Mouse (Mus musculus): ENCODE measurements around the gene Gfm1. TPM values are rescaled to one million over a fixed set of nuclear protein-coding genes. Genes with fewer than 3 reads are reported as not detected.
A peak's percentile ranks its signal among the peaks of the same experiment; 100 is the strongest.

Gene Gfm1
- 10 to 100 TPM; 30.4 to 39.0 (median 36.3) TPM for polyA plus RNA-seq (2017; shearing (Covaris generic))

- peak; percentile 97 for ATAC-seq
Measured at GRCm38 (mm10) chr3:67429999-67430380, at the start of gene Gfm1. Gene Gfm1, plus strand, starts transcription at chr3:67430096.

DNA sequence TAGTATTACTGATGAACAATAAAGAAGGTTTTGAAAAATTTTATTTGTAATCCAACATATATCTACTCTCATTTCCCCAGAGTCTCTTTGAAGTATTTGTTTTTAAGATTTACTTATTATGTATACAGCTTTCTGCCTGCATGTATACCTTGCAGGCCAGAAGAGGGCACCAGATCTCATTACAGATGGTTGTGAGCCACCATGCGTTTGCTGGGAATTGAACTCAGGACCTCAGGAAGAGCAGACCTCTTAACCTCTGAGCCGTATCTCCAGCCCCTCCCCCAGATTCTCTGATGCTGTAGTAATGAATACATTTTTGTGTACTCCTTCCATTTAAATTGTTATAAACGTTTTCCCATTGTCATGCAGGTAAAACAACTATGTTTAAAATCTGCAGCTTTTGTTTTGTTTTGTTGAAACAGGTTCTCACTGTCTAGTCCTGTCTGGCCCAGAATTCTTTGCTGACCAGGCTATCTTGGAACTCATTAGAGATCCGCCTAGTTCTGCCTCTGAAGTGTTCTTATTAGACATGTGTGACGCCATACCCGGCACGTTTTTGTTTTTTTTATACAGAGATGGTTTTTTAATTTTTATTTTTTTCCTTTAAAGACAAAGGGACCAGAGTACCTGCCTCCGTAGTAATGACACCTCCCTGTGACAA, 428 bp upstream of the Gfm1 start:
- no peak for ATAC-seq

DNA sequence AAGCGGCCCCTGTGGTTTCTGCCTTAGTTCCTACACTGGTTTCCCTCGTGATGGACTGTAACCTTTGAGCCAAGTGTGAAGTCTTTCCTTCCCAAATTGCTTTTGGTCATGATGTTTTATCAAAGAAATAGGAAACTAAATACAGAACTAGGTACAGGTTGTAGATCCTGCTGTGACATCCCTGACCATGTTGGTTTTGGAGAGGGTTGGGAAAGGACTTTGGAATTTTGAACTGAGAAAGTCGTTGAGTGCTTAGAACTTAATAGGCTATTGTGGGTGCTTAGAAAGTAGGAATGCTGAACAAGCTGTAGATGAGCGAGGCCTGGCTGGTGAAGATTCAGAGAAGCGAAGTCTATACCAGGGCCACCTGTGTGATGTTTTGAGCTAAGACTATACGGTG, 4.1 kb downstream of the Gfm1 start:
- ATAC-seq = no peak

DNA sequence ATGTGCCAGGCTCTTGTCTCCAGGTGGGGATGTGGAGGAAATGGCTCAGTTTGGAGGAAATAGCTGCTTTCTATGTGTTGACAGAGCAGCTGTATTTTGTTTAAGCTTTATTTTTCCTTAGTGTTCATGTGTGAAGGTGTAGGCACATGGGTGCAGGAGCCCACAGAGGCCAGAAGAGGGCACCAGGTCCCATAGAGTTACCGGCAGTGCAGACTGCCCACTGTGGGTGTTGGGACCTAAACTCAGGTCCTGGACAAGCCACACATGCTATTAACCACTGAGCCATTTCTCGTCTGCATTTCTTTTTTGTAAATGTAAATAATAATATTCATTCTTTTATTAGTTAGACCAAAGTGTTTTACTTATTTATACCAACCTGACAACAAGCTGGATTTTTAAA, 17.2 kb downstream of the Gfm1 start:
- no peak for ATAC-seq

- ATAC-seq = no peak
Measured at GRCm38 (mm10) chr3:67449660-67450059, 19.8 kb downstream of the Gfm1 start.

DNA sequence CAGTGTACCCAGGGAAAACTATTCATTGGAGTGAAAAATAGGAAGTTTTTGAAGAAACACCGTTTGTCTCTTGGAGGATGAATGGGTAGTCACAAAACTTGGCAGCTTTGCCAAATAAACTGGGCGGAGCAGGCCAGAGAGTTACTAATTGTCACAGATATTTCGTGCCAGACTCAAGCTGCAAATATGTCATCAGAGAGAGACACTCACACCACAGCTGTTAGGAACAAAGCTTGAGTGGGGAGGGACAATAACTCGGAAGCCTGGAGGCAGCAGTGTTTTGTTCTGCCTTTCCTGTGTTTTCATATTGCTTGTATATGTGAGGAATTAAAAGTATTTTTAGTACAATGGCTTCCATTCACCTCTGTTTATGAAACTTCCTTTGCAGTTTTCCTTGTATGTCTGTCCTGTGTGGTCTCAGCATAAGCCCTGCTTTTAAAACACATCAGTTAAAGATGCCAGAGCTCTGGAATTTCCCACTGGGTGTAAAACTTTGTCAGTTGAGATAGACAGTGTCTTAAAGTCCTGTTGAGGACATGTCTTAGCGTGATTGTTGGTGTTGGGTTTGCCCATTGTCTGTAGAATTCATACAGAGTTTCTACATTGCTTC, 20.8 kb downstream of the Gfm1 start:
- ATAC-seq = no peak

DNA sequence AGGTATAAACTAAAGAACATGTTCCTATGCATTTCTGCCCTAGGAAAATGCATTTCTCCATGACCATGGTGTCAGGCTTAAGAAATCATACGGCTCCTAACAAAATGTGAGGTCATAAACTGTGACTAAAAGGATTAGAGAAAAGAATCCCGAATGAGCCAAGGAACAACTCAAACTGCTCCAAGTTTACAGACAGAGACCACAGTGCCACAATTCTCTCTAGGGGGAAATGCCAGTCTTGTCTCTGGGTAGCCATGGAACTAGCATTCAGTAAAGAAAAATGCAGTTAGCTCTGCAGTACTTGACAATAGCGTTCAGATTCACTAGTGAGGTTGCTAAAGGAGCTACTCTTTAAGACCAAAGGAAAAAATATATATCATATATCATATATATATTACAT, 30.0 kb downstream of the Gfm1 start:
- ATAC-seq = no peak

DNA sequence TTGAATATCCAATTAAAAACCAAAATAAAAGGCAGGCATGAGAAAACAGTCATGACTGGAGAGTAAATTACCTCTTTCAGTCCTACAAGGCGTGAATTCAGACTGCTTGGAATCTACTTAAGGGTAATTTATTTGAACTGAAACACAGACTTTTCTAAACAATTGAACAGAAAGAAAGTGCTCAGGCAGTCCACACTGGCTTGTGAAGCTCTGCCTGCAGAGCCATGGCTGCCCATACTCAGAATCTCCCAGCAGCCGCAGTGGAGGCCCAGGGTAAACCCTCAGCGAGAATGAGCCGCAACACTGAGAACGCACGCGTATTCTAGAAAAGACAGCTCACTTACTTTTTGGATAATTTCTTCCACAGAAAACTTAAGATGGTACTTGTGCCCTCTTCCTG, 32.1 kb downstream of the Gfm1 start:
- ATAC-seq = no peak

DNA sequence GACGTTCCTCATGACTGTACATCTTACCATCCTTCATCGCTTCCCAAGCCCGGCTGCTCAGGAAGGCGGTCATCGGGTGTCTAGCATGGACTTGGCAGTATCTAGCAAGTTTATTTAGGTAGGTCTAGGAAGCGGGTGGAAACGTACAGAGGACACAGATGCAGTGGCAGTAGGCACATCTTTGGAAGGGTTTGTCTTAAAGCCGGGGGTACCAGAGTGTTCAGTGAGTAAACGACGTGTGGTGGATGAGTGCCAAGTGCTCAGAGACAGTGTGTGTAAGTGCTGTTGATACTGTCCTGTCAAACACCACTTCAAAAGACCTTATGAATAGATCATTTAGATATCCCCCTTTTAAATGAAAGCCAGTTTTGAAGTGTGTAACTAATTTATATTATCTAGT, 32.7 kb downstream of the Gfm1 start:
- ATAC-seq = no peak

- ATAC-seq = peak; percentile 76
Measured at GRCm38 (mm10) chr3:67463001-67463400, 33.1 kb downstream of the Gfm1 start.

DNA sequence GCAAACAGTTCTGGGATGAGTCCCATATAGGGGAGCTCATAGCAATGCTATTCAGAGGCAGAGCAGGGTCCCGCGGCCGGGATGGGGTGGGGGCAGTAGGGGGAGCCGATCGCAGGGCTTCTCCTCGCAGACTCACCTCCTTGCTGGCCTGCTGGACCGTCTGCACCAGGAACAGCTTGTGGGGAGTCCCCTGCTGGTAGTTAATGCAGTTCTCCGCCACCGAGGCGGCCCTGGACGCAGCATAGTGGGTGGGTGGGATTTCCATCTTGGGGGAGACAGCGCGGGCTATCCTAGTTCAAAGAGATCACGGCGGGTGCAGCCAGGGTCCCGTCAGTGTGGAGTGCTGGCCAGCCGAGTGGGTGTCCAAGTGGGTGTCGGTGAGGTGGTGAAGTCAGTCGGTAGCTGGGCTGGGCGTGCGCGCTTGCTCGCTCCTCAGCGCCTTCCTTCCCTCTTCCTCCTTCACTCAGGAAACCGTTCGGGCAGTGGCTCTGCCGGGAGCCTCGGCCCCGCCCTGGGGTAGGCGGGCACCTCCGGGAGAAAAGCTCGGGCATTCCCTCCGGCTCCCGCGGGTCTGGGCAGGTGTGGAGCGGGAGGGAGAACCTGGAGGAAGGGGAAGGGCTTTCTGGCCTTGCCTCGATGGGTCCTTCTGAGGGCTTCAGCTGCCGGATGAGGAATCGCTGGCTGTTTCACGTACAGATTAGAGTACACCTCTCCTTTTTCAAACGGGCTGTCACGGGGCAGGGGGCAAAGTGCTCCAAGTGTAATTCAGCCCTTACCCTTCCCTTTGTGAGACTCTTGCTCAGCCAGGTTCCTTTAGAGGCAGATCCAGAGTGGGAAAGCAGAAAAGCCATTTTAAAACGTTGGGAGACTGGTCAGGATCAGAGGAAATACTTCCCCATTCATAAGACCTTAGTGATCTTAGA, 33.8 kb downstream of the Gfm1 start, which contains the start of gene Lxn:
Lxn (minus strand) TSS at position 477 of the 923 bp plus-strand sequence.
- peak; percentile 71 for ATAC-seq

GRCm38 (mm10) chr3:67466576-67466975, 36.7 kb downstream of the Gfm1 start:
- ATAC-seq = no peak

GRCm38 (mm10) chr3:67467281-67467680, 37.4 kb downstream of the Gfm1 start:
- ATAC-seq = no peak

DNA sequence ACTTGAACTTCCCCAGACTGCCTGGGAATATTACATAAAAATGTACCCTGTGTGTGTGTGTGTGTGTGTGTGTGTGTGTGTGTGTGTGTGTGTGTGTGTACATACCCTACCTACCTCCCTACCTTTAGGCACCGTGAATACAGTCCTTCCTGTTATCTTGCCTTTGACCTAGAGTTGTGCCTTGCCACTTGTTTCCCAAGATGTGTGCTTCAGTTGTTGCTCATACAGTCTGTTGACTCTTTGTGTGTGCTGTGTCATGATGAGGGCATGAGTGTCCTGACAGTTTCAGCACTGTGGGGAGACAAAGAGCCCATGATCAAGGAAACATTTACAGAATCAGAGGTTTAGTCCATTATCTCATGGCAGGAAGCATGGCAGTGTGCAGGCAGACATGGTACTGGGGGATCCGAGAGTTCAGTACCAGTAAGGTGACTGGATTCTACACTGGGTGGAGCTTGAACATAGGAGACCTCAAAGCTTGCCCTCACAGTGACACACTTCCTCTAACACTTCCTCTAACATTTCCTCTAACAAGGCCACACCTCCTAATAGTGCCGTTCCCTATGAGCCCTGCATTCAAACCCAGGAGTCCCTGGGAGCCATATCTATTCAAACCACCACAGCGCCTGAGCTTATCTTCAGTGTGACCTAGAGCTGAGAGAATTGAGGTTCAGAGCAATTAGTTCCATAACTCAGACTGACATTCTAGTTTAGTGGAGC, 41.7 kb downstream of the Gfm1 start:
- ATAC-seq = no peak

GRCm38 (mm10) chr3:67473438-67473837, 43.5 kb downstream of the Gfm1 start:
- ATAC-seq = no peak

DNA sequence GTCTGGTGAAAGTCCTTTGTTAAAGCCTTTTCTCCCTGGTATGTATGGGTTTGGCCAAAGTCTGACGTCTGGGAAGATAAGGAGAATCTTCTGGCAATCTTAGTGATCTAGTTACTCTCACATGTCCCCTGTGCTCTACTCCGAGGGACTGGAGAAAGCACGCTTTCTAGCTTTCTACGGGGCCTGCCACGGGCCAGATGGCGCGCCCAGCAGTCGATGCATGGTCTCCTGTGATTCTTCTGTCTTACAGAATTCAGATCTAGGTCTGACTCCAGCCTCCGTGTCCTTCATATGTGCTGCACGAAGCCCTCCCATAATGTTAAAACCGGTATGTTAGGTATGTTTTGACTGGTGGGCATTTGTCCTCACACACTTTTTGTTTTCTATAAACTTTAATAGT, 49.9 kb downstream of the Gfm1 start:
- ATAC-seq = no peak

GRCm38 (mm10) chr3:67482400-67482799, 52.5 kb downstream of the Gfm1 start:
- ATAC-seq = no peak

GRCm38 (mm10) chr3:67485233-67485632, 55.3 kb downstream of the Gfm1 start:
- no peak for ATAC-seq

DNA sequence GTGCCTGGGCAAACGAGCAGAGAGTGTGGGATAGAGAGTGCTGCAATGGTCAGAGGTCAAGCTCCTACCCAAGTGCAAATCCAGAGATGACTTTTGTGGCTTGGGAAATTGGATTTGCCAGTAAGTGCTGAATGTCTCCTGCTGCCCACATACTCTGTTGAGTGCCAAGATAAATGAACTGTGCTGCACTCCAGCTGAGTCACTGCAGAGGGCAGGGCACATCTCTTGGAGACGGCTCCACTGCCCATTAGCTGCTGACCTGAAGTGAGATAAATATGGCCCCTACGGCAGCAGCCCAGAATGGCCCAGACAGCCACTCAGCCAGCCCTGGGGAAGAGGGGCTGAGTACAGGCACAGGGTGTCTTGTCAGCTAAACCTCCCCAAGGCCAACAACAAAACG, 60.3 kb downstream of the Gfm1 start:
- no peak for ATAC-seq

GRCm38 (mm10) chr3:67492086-67492869, 62.4 kb downstream of the Gfm1 start:
- ATAC-seq = no peak

GRCm38 (mm10) chr3:67493132-67493531, 63.2 kb downstream of the Gfm1 start:
- no peak for ATAC-seq

- no peak for ATAC-seq
Measured at GRCm38 (mm10) chr3:67496310-67496709, 66.4 kb downstream of the Gfm1 start.
